Mouse (Mus musculus): ENCODE results near the gene Mdn1. TPM values are rescaled to one million over a fixed set of nuclear protein-coding genes. Genes with fewer than 3 reads are reported as not detected.

Gene Mdn1
- polyA plus RNA-seq, 1 experiment from 2014 or later: 4.5 TPM

DNA sequence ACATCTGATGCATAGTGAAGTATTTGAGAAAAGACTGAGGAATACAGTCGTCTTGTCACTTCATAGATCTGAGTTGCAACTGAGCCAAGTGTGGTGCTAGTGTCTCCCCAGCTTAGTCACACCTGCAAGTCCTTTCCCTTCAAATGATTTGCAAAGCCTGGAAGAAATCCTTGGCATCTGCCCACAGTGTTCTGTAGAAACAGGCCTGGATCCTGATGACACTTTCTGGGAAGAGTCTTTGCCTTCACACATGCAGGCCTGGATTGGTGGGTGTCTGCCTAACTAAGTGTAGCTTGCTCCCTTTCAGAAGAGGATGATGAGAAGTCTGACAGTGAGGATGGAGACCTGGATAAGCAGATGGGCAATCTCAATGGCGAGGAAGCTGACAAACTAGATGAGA, 100.5 kb downstream of the Mdn1 start:
- no peak for ATAC-seq (ENCODE audit: low FRiP score, low TSS enrichment)
- 92% methylated on average over 2 of the region's 2 CpGs for WGBS
- no peak overlapping the region for H3K4me2 ChIP-seq (replicated peaks; ENCODE audit: low read depth)
- no peak overlapping the region for H3K9ac ChIP-seq (ENCODE audit: low read length)
- no peaks in the 10 kb centered on the region for H3K27me3 ChIP-seq (ENCODE audit: control insufficient read depth, insufficient read depth, low read length)
- H3K27ac ChIP-seq (replicated peaks): no peak overlapping the region
- no peaks in the 10 kb centered on the region for H3K4me1 ChIP-seq (replicated peaks; ENCODE audit: control insufficient read depth, insufficient read depth)
- DNase-seq (ENCODE audit: low spot score): no peak
- peaks cover 8% of the 10 kb centered on the region; the same call in 1 of the 2 replicates for H3K36me3 ChIP-seq (ENCODE audit: control insufficient read depth, insufficient read depth, low read length)
- no peak overlapping the region for H3K4me3 ChIP-seq (ENCODE audit: low read depth, low read length)
- H3K9me3 ChIP-seq (ENCODE audit: control insufficient read depth, low read length): no peaks in the 10 kb centered on the region
- TF ChIP-seq CTCF (IDR thresholded peaks at IDR 0.05; ENCODE audit: low read depth) (no peak), EP300 (optimal IDR thresholded peaks at IDR 0.05) (no peak)

DNA sequence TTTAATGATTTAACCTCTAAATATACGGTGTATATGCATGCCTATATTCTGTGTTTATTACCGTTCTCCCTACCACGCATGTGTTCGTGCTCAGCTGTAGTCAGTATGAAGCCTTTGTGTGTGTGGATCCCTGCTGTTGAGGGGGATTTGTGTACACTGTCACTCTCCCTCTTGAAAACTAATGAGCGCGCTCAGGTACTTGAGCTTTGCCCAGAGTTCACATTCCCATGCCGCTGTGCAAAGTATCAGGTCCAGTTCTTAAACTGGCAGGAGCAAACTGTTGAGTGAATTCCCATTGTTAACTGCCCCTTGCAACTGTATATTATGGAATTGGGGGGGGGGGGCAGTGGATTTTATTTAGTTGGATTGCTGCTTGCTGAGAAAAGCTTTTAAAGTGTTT, 110.6 kb downstream of the Mdn1 start:
- H3K27me3 ChIP-seq (ENCODE audit: control insufficient read depth, insufficient read depth, low read length): no peaks in the 10 kb centered on the region
- H3K36me3 ChIP-seq (ENCODE audit: control insufficient read depth, insufficient read depth, low read length): peaks cover 15% of the 10 kb centered on the region; the same call in 1 of the 2 replicates
- no peaks in the 10 kb centered on the region for H3K4me1 ChIP-seq (replicated peaks; ENCODE audit: control insufficient read depth, insufficient read depth)
- H3K4me3 ChIP-seq (ENCODE audit: low read depth, low read length): no peak overlapping the region
- H3K9ac ChIP-seq (ENCODE audit: low read length): no peak overlapping the region
- H3K27ac ChIP-seq (replicated peaks): no peak overlapping the region
- no peak for ATAC-seq (ENCODE audit: low FRiP score, low TSS enrichment)
- TF ChIP-seq EP300 (optimal IDR thresholded peaks at IDR 0.05) (no peak), CTCF (IDR thresholded peaks at IDR 0.05; ENCODE audit: low read depth) (no peak)
- no peak overlapping the region for H3K4me2 ChIP-seq (replicated peaks; ENCODE audit: low read depth)
- H3K9me3 ChIP-seq (ENCODE audit: control insufficient read depth, low read length): no peaks in the 10 kb centered on the region
- DNase-seq (ENCODE audit: low spot score): no peak
- 93% methylated on average over 7 of the region's 7 CpGs for WGBS

- no peaks in the 10 kb centered on the region for H3K27me3 ChIP-seq (ENCODE audit: control insufficient read depth, insufficient read depth, low read length)
- H3K36me3 ChIP-seq (ENCODE audit: control insufficient read depth, insufficient read depth, low read length): peaks cover 14% of the 10 kb centered on the region; the same call in 1 of the 2 replicates
- no peak overlapping the region for H3K4me3 ChIP-seq (ENCODE audit: low read depth, low read length)
- no peak for TF ChIP-seq CTCF (IDR thresholded peaks at IDR 0.05; ENCODE audit: low read depth)
- TF ChIP-seq EP300 (optimal IDR thresholded peaks at IDR 0.05): no peak
- ATAC-seq (ENCODE audit: low FRiP score, low TSS enrichment): no peak
- no peak for DNase-seq (ENCODE audit: low spot score)
- 87% methylated on average over 10 of the region's 10 CpGs for WGBS
- H3K27ac ChIP-seq (replicated peaks): no peak overlapping the region
- H3K4me2 ChIP-seq (replicated peaks; ENCODE audit: low read depth): no peak overlapping the region
- H3K9me3 ChIP-seq (ENCODE audit: control insufficient read depth, low read length): no peaks in the 10 kb centered on the region
- H3K4me1 ChIP-seq (replicated peaks; ENCODE audit: control insufficient read depth, insufficient read depth): no peaks in the 10 kb centered on the region
- H3K9ac ChIP-seq (ENCODE audit: low read length): no peak overlapping the region
Observed at GRCm38 (mm10) chr4:32768046-32768445, 111.1 kb downstream of the Mdn1 start.

- Histone ChIP-seq H3K9ac (ENCODE audit: low read length) (no peak overlapping the region), H3K27me3 (ENCODE audit: control insufficient read depth, insufficient read depth, low read length) (no peaks in the 10 kb centered on the region), H3K4me1 (replicated peaks; ENCODE audit: control insufficient read depth, insufficient read depth) (no peaks in the 10 kb centered on the region), H3K4me2 (replicated peaks; ENCODE audit: low read depth) (no peak overlapping the region), H3K9me3 (ENCODE audit: control insufficient read depth, low read length) (no peaks in the 10 kb centered on the region), H3K4me3 (ENCODE audit: low read depth, low read length) (no peak overlapping the region), H3K27ac (replicated peaks) (no peak overlapping the region), H3K36me3 (ENCODE audit: control insufficient read depth, insufficient read depth, low read length) (peaks cover 6% of the 10 kb centered on the region; the same call in 1 of the 2 replicates)
- 95% methylated on average over 7 of the region's 7 CpGs for WGBS
- no peak for DNase-seq (ENCODE audit: low spot score)
- TF ChIP-seq CTCF (IDR thresholded peaks at IDR 0.05; ENCODE audit: low read depth) (peak; percentile 62), EP300 (optimal IDR thresholded peaks at IDR 0.05) (no peak)
- ATAC-seq (ENCODE audit: low FRiP score, low TSS enrichment): no peak
Observed at GRCm38 (mm10) chr4:32770284-32770810, 113.4 kb downstream of the Mdn1 start.

GRCm38 (mm10) chr4:32779996-32780395, 123.1 kb downstream of the Mdn1 start:
- ATAC-seq (ENCODE audit: low FRiP score, low TSS enrichment) (no peak), DNase-seq (ENCODE audit: low spot score) (no peak)
- 0 out of 2 replicates have a peak, but pooled peaks cover 4% of the 10 kb centered on the region for H3K36me3 ChIP-seq (ENCODE audit: control insufficient read depth, insufficient read depth, low read length)
- H3K4me2 ChIP-seq (replicated peaks; ENCODE audit: low read depth): no peak overlapping the region
- TF ChIP-seq EP300 (optimal IDR thresholded peaks at IDR 0.05) (no peak), CTCF (IDR thresholded peaks at IDR 0.05; ENCODE audit: low read depth) (no peak)
- H3K27me3 ChIP-seq (ENCODE audit: control insufficient read depth, insufficient read depth, low read length): no peaks in the 10 kb centered on the region
- WGBS: 89% methylated on average over 4 of the region's 4 CpGs
- no peaks in the 10 kb centered on the region for H3K9me3 ChIP-seq (ENCODE audit: control insufficient read depth, low read length)
- no peak overlapping the region for H3K27ac ChIP-seq (replicated peaks)
- no peaks in the 10 kb centered on the region for H3K4me1 ChIP-seq (replicated peaks; ENCODE audit: control insufficient read depth, insufficient read depth)
- H3K4me3 ChIP-seq (ENCODE audit: low read depth, low read length): no peak overlapping the region
- no peak overlapping the region for H3K9ac ChIP-seq (ENCODE audit: low read length)

GRCm38 (mm10) chr4:32787110-32787509, 130.2 kb downstream of the Mdn1 start:
- Histone ChIP-seq H3K4me1 (replicated peaks; ENCODE audit: control insufficient read depth, insufficient read depth) (no peaks in the 10 kb centered on the region), H3K9ac (ENCODE audit: low read length) (no peak overlapping the region), H3K27ac (replicated peaks) (no peak overlapping the region), H3K27me3 (ENCODE audit: control insufficient read depth, insufficient read depth, low read length) (no peaks in the 10 kb centered on the region), H3K9me3 (ENCODE audit: control insufficient read depth, low read length) (no peaks in the 10 kb centered on the region), H3K4me3 (ENCODE audit: low read depth, low read length) (no peak overlapping the region), H3K36me3 (ENCODE audit: control insufficient read depth, insufficient read depth, low read length) (no peaks in the 10 kb centered on the region), H3K4me2 (replicated peaks; ENCODE audit: low read depth) (no peak overlapping the region)
- DNase-seq (ENCODE audit: low spot score) (no peak), ATAC-seq (ENCODE audit: low FRiP score, low TSS enrichment) (no peak)
- WGBS: 86% methylated on average over 1 of the region's 1 CpGs
- no peak for TF ChIP-seq EP300 (optimal IDR thresholded peaks at IDR 0.05)
- TF ChIP-seq CTCF (IDR thresholded peaks at IDR 0.05; ENCODE audit: low read depth): no peak

Measured in stomach, postnatal 0 days (tissue).